In genomic region chr3:65665977-65666766, GRCm38 (mm10) we compare ENCODE assay signal across 8 mouse cellular contexts. TPM values are rescaled to one million over a fixed set of nuclear protein-coding genes. Genes with fewer than 3 reads are reported as not detected.
DNase-seq lines count a peak whose midpoint lies in the region; ATAC-seq and TF ChIP-seq lines count a peak whose summit lies in the region.

Gene Lekr1, plus strand, starts transcription at chr3:65666228.

- no peak for TF ChIP-seq CTCF in bone marrow, adult 2 months (IDR thresholded peaks at IDR 0.05; ENCODE audit: control insufficient read depth, insufficient read depth, low read length)
- no peak for TF ChIP-seq CTCF in spleen, adult 2 months (IDR thresholded peaks at IDR 0.05; ENCODE audit: extremely low read depth, insufficient read depth, insufficient read length, insufficient replicate concordance)

- H3K4me2 ChIP-seq in embryonic facial prominence, embryonic 15.5 days (replicated peaks): peak within 1 kb of the TSS; percentile 83
- H3K4me2 ChIP-seq in kidney, embryonic 14.5 days (replicated peaks; ENCODE audit: low read depth, low read length): peak within 1 kb of the TSS; percentile 65
- peak within 1 kb of the TSS; percentile 94 for H3K4me2 ChIP-seq in limb, embryonic 14.5 days (replicated peaks; ENCODE audit: low read depth, low read length, severe bottlenecking)
- H3K4me2 ChIP-seq in midbrain, embryonic 16.5 days (ENCODE audit: low read length): peak within 1 kb of the TSS; percentile 71

- H3K36me3 ChIP-seq in embryonic facial prominence, embryonic 15.5 days: no peaks in the 10 kb centered on the region
- H3K36me3 ChIP-seq in heart, embryonic 10.5 days: no peaks in the 10 kb centered on the region
- no peaks in the 10 kb centered on the region for H3K36me3 ChIP-seq in kidney, embryonic 14.5 days (ENCODE audit: control insufficient read depth, insufficient read depth, low read length)
- no peaks in the 10 kb centered on the region for H3K36me3 ChIP-seq in limb, embryonic 14.5 days (ENCODE audit: control insufficient read depth, insufficient read depth, low read length)
- no peaks in the 10 kb centered on the region for H3K36me3 ChIP-seq in midbrain, embryonic 16.5 days (ENCODE audit: control insufficient read depth, insufficient read depth, low read length)
- no peaks in the 10 kb centered on the region for H3K36me3 ChIP-seq in spleen, adult 2 months (ENCODE audit: control insufficient read depth, insufficient read depth, low read length)

- ATAC-seq in embryonic facial prominence, embryonic 15.5 days (ENCODE audit: insufficient number of reproducible peaks, low FRiP score, low TSS enrichment, low read depth): peak; percentile 83
- ATAC-seq in kidney, embryonic 14.5 days (ENCODE audit: low FRiP score, low TSS enrichment): peak; percentile 93
- peak; percentile 90 for ATAC-seq in limb, embryonic 14.5 days (ENCODE audit: low FRiP score, low read depth)
- peak; percentile 96 for ATAC-seq in midbrain, embryonic 16.5 days

- H3K4me1 ChIP-seq in bone marrow, adult 2 months (ENCODE audit: control insufficient read depth, insufficient read depth, low read length): peaks cover 2% of the 10 kb centered on the region; the same call in 1 of the 2 replicates
- peaks cover 12% of the 10 kb centered on the region for H3K4me1 ChIP-seq in embryonic facial prominence, embryonic 15.5 days
- peaks cover 5% of the 10 kb centered on the region for H3K4me1 ChIP-seq in heart, embryonic 10.5 days
- 0 out of 2 replicates have a peak, but pooled peaks cover 4% of the 10 kb centered on the region for H3K4me1 ChIP-seq in kidney, embryonic 14.5 days (ENCODE audit: control insufficient read depth, insufficient read depth, low read length)
- 0 out of 2 replicates have a peak, but pooled peaks cover 4% of the 10 kb centered on the region for H3K4me1 ChIP-seq in limb, embryonic 14.5 days (ENCODE audit: control insufficient read depth, insufficient read depth, low read length)
- H3K4me1 ChIP-seq in midbrain, embryonic 16.5 days (ENCODE audit: control insufficient read depth, insufficient read depth, low read length): 0 out of 2 replicates have a peak, but pooled peaks cover 3% of the 10 kb centered on the region
- peaks cover 8% of the 10 kb centered on the region; the same call in 1 of the 2 replicates for H3K4me1 ChIP-seq in spleen, adult 2 months (ENCODE audit: control insufficient read depth, insufficient read depth, insufficient read length)

- WGBS in bone marrow, adult 2 months: under 1% methylated on average over 73 of the region's 73 CpGs
- 1% methylated on average over 72 of the region's 73 CpGs for WGBS in embryonic facial prominence, embryonic 15.5 days
- WGBS in heart, embryonic 10.5 days: 3% methylated on average over 71 of the region's 73 CpGs
- WGBS in kidney, embryonic 14.5 days: 1% methylated on average over 65 of the region's 73 CpGs
- 1% methylated on average over 66 of the region's 73 CpGs for WGBS in limb, embryonic 14.5 days
- 1% methylated on average over 73 of the region's 73 CpGs for WGBS in midbrain, embryonic 16.5 days
- 1% methylated on average over 72 of the region's 73 CpGs for WGBS in spleen, adult 2 months

- no peaks in the 10 kb centered on the region for H3K9me3 ChIP-seq in embryonic facial prominence, embryonic 15.5 days (replicated peaks)
- no peaks in the 10 kb centered on the region for H3K9me3 ChIP-seq in heart, embryonic 10.5 days
- H3K9me3 ChIP-seq in kidney, embryonic 14.5 days (ENCODE audit: control insufficient read depth, low read length): no peaks in the 10 kb centered on the region
- H3K9me3 ChIP-seq in limb, embryonic 14.5 days (ENCODE audit: control insufficient read depth, low read length): no peaks in the 10 kb centered on the region
- H3K9me3 ChIP-seq in midbrain, embryonic 16.5 days (replicated peaks; ENCODE audit: control insufficient read depth, low read length, poor library complexity, severe bottlenecking): no peaks in the 10 kb centered on the region

- H3K9ac ChIP-seq in embryonic facial prominence, embryonic 15.5 days: peak within 1 kb of the TSS; percentile 64
- H3K9ac ChIP-seq in kidney, embryonic 14.5 days (ENCODE audit: low read depth, low read length): peak within 1 kb of the TSS; percentile 55
- H3K9ac ChIP-seq in limb, embryonic 14.5 days (ENCODE audit: low read depth, low read length, severe bottlenecking): peak within 1 kb of the TSS; percentile 71
- peak within 1 kb of the TSS; percentile 81 for H3K9ac ChIP-seq in midbrain, embryonic 16.5 days (ENCODE audit: low read depth, low read length)

- TF ChIP-seq POLR2A in bone marrow, adult 2 months (IDR thresholded peaks at IDR 0.05; ENCODE audit: borderline replicate concordance, control insufficient read depth, low read depth, low read length): peak; percentile 83; the same call in 1 of the 2 replicates
- 0 out of 2 replicates have a peak, but pooled peaks have one; percentile 54 for TF ChIP-seq POLR2A in limb, embryonic 14.5 days (IDR thresholded peaks at IDR 0.05; ENCODE audit: borderline replicate concordance, extremely low read depth, insufficient read depth, insufficient read length)
- peak; percentile 80 for TF ChIP-seq POLR2A in spleen, adult 2 months (IDR thresholded peaks at IDR 0.05; ENCODE audit: low read depth, low read length)

- no peaks in the 10 kb centered on the region for H3K27me3 ChIP-seq in embryonic facial prominence, embryonic 15.5 days
- no peaks in the 10 kb centered on the region for H3K27me3 ChIP-seq in heart, embryonic 10.5 days (ENCODE audit: insufficient read depth, poor library complexity, severe bottlenecking)
- H3K27me3 ChIP-seq in kidney, embryonic 14.5 days (ENCODE audit: control insufficient read depth, insufficient read depth, low read length): no peaks in the 10 kb centered on the region
- H3K27me3 ChIP-seq in limb, embryonic 14.5 days (ENCODE audit: control insufficient read depth, insufficient read depth, low read length): no peaks in the 10 kb centered on the region
- no peaks in the 10 kb centered on the region; the same call in 1 of the 2 replicates for H3K27me3 ChIP-seq in midbrain, embryonic 16.5 days (ENCODE audit: control insufficient read depth, insufficient read depth, low read depth, low read length)
- H3K27me3 ChIP-seq in spleen, adult 2 months (ENCODE audit: control insufficient read depth, insufficient read depth, low read length): no peaks in the 10 kb centered on the region

- peak; percentile 91 for DNase-seq in 3134 (ENCODE audit: extremely low read depth, insufficient read length, low spot score)
- DNase-seq in heart, embryonic 10.5 days (ENCODE audit: low spot score): peak; percentile 95
- DNase-seq in limb, embryonic 14.5 days (ENCODE audit: low spot score): peak; percentile 78
- DNase-seq in spleen, adult 2 months (ENCODE audit: low read depth in 1 of 2, low spot score in 2 of 2): peak; percentile 76 to 90

- H3K4me3 ChIP-seq in bone marrow, adult 2 months (replicated peaks; ENCODE audit: control insufficient read depth, low read depth, low read length): peak within 1 kb of the TSS; percentile 91
- H3K4me3 ChIP-seq in embryonic facial prominence, embryonic 15.5 days (replicated peaks): peak within 1 kb of the TSS; percentile 81
- peak within 1 kb of the TSS; percentile 79 for H3K4me3 ChIP-seq in heart, embryonic 10.5 days
- H3K4me3 ChIP-seq in kidney, embryonic 14.5 days (ENCODE audit: low read length): peak within 1 kb of the TSS; percentile 65
- H3K4me3 ChIP-seq in limb, embryonic 14.5 days (replicated peaks; ENCODE audit: low read length): peak within 1 kb of the TSS; percentile 72
- peak within 1 kb of the TSS; percentile 91 for H3K4me3 ChIP-seq in midbrain, embryonic 16.5 days (ENCODE audit: low read depth, low read length)
- peak within 1 kb of the TSS; percentile 85 for H3K4me3 ChIP-seq in spleen, adult 2 months (ENCODE audit: extremely low read depth, insufficient read depth, insufficient read length)

- peak within 1 kb of the TSS; percentile 32 for H3K27ac ChIP-seq in bone marrow, adult 2 months (ENCODE audit: control insufficient read depth, insufficient read depth, low read depth, low read length, poor library complexity)
- H3K27ac ChIP-seq in embryonic facial prominence, embryonic 15.5 days (replicated peaks): peak within 1 kb of the TSS; percentile 65
- peak within 1 kb of the TSS; percentile 94 for H3K27ac ChIP-seq in heart, embryonic 10.5 days
- H3K27ac ChIP-seq in kidney, embryonic 14.5 days (ENCODE audit: low read depth, low read length): peak within 1 kb of the TSS; percentile 57
- peak within 1 kb of the TSS; percentile 56; the same call in 1 of the 2 replicates for H3K27ac ChIP-seq in limb, embryonic 14.5 days (replicated peaks; ENCODE audit: low read depth, low read length)
- H3K27ac ChIP-seq in midbrain, embryonic 16.5 days (ENCODE audit: low read length): peak within 1 kb of the TSS; percentile 83
- H3K27ac ChIP-seq in spleen, adult 2 months (ENCODE audit: insufficient read depth, low read length): peak within 1 kb of the TSS; percentile 82

RNA-seq across cellular contexts. Expression of gene Lekr1, which starts in this region (rescaled TPM):
- polyA plus RNA-seq in bone marrow, adult 2 months (2011; ENCODE audit: insufficient read depth, insufficient read length, low replicate concordance, missing spikeins): not detected in 2 replicates
- polyA plus RNA-seq in embryonic facial prominence, embryonic 15.5 days (2015; fragmentation: Nextera tagmentation; extraction: Ambion mirVana): 8.1 TPM in 2 replicates
- polyA plus RNA-seq in heart, embryonic 10.5 days (2016; fragmentation: Nextera tagmentation; extraction: Ambion mirVana): 4.0 and 5.3 TPM in 2 replicates
- 7.2 and 8.7 TPM in 2 replicates for polyA plus RNA-seq in kidney, embryonic 14.5 days (2014; fragmentation: Nextera tagmentation; extraction: Ambion mirVana)
- 4.7 and 5.2 TPM in 2 replicates for polyA plus RNA-seq in limb, embryonic 14.5 days (2012; rRNA removed)
- polyA plus RNA-seq in limb, embryonic 14.5 days (2014; fragmentation: Nextera tagmentation; extraction: Ambion mirVana): 6.9 and 7.8 TPM in 2 replicates
- polyA plus RNA-seq in midbrain, embryonic 16.5 days (2015; fragmentation: Nextera tagmentation; extraction: Ambion mirVana): 6.2 and 6.5 TPM in 2 replicates
- polyA plus RNA-seq in spleen, adult 2 months (2012; rRNA removed): 0.09 and 0.20 TPM in 2 replicates

Comparison
In these comparisons a context has a peak if more than half of its experiments do, and no peak if none do; other contexts are left out.
1. Peak in every context shown above with its lines: DNase-seq, ATAC-seq, H3K4me3 ChIP-seq and H3K27ac ChIP-seq.
2. Peak in DNase-seq, H3K4me3 ChIP-seq and H3K27ac ChIP-seq in spleen, adult 2 months; RNA of the gene not detected or under 1 TPM.
3. H3K27ac ChIP-seq: peak in every context shown above with its lines; median percentile 94 in heart, embryonic 10.5 days; 83 in midbrain, embryonic 16.5 days; 82 in spleen, adult 2 months; 65 in embryonic facial prominence, embryonic 15.5 days; 57 in kidney, embryonic 14.5 days; 56 in limb, embryonic 14.5 days; 32 in bone marrow, adult 2 months.